Mouse (Mus musculus) ovary, postnatal 14 days (tissue): ENCODE data around the gene Gsdma2.
"Not testable (repeated sequence)": the region's sequence is repeated elsewhere in the genome, so short reads cannot be mapped to it uniquely, and the experiment has no call there.

ENCODE experiments used
- DNase-seq: peaks from one replicate; pipeline ENCODE4 v3.0.0; 2022; ENCODE audit warnings: low spot score

Gsdma2 gene

GRCm38 (mm10) chr11:98646459-98646858 is at the start of gene Gsdma2:
Gsdma2 (plus strand) TSS chr11:98646759.
- no peak for DNase-seq

- peak; percentile 62 for DNase-seq
Observed at GRCm38 (mm10) chr11:98597363-98597762, 49.2 kb upstream of the Gsdma2 start.

- DNase-seq: no peak
Observed at GRCm38 (mm10) chr11:98597991-98598390, 48.6 kb upstream of the Gsdma2 start, which contains the start of gene Lrrc3c. Lrrc3c (plus strand) TSS chr11:98598291.

- DNase-seq: no peak
Observed at GRCm38 (mm10) chr11:98598851-98599290, 47.7 kb upstream of the Gsdma2 start.

- no peak for DNase-seq
Observed at GRCm38 (mm10) chr11:98599291-98599690, 47.3 kb upstream of the Gsdma2 start.

- no peak for DNase-seq
Observed at GRCm38 (mm10) chr11:98602090-98602690, 44.4 kb upstream of the Gsdma2 start.

GRCm38 (mm10) chr11:98603953-98604352 is 42.6 kb upstream of the Gsdma2 start:
- DNase-seq: no peak

- DNase-seq: not testable (repeated sequence)
Observed at GRCm38 (mm10) chr11:98604911-98605310, 41.6 kb upstream of the Gsdma2 start.

- DNase-seq: no peak
Observed at GRCm38 (mm10) chr11:98606763-98607162, 39.8 kb upstream of the Gsdma2 start.

GRCm38 (mm10) chr11:98620791-98621190 is 25.8 kb upstream of the Gsdma2 start:
- no peak for DNase-seq

- not testable (repeated sequence) for DNase-seq
Observed at GRCm38 (mm10) chr11:98623981-98624380, 22.6 kb upstream of the Gsdma2 start.

GRCm38 (mm10) chr11:98624381-98624780 is 22.2 kb upstream of the Gsdma2 start:
- DNase-seq: not testable (repeated sequence)

GRCm38 (mm10) chr11:98625611-98626410 is 20.7 kb upstream of the Gsdma2 start, which contains the start of the genes Gm12355 and Gsdma3:
Gm12355 (minus strand) TSS chr11:98625661.
Gsdma3 (plus strand) TSS chr11:98626360.
- no peak for DNase-seq

GRCm38 (mm10) chr11:98628706-98629105 is 17.9 kb upstream of the Gsdma2 start:
- DNase-seq: no peak

- DNase-seq: no peak
Observed at GRCm38 (mm10) chr11:98630646-98631045, 15.9 kb upstream of the Gsdma2 start.

- DNase-seq: peak; percentile 24
Observed at GRCm38 (mm10) chr11:98635312-98635970, 11.1 kb upstream of the Gsdma2 start.

GRCm38 (mm10) chr11:98637501-98637900 is 9.1 kb upstream of the Gsdma2 start:
- DNase-seq: no peak

GRCm38 (mm10) chr11:98640091-98640490 is 6.5 kb upstream of the Gsdma2 start:
- no peak for DNase-seq

- no peak for DNase-seq
Observed at GRCm38 (mm10) chr11:98644757-98645156, 1.8 kb upstream of the Gsdma2 start.

- no peak for DNase-seq
Observed at GRCm38 (mm10) chr11:98645946-98646345, 613 bp upstream of the Gsdma2 start.

- DNase-seq: peak; percentile 34
Observed at GRCm38 (mm10) chr11:98655076-98655475, 8.5 kb downstream of the Gsdma2 start.

GRCm38 (mm10) chr11:98660517-98660916 is 14.0 kb downstream of the Gsdma2 start:
- peak; percentile 22 for DNase-seq

- DNase-seq: no peak
Observed at GRCm38 (mm10) chr11:98664091-98664490, 17.5 kb downstream of the Gsdma2 start, which contains the start of gene Gsdma. Gsdma (plus strand) TSS chr11:98664351.
